15 mouse cellular contexts compared by ENCODE assay signal in genomic region chr10:117898391-117898790, GRCm38 (mm10).
"Had no signal": no experiment of that assay in that cellular context is flagged by ENCODE, and none has a peak within 500 bp of the region (broad histone marks: within the 10 kb centered on the region; RNA-seq: fewer than 3 reads in every experiment).

No protein-coding gene starts in this region.

- H3K9ac ChIP-seq: limb, embryonic 13.5 days; liver, embryonic 13.5 days; stomach, embryonic 15.5 days had no signal

- H3K9me3 ChIP-seq: limb, embryonic 13.5 days; liver, embryonic 13.5 days; stomach, embryonic 15.5 days had no signal

- ATAC-seq: midbrain, embryonic 16.5 days had no signal

- DNase-seq: kidney, adult 11 months; kidney, adult 9 months; kidney, postnatal 4 days; left cerebral cortex, postnatal 4 days; liver, embryonic 13.5 days; lung, adult 18-20 months; right cerebral cortex, postnatal 14 days; thymus, adult 2 months; thymus, postnatal 25 days had no signal

- H3K4me2 ChIP-seq: limb, embryonic 13.5 days; liver, embryonic 13.5 days; midbrain, embryonic 11.5 days; stomach, embryonic 15.5 days had no signal

- H3K4me3 ChIP-seq: layer of hippocampus, adult 2 months; limb, embryonic 13.5 days; liver, embryonic 13.5 days; stomach, embryonic 15.5 days had no signal

- H3K27me3 ChIP-seq: limb, embryonic 13.5 days; liver, embryonic 13.5 days; stomach, embryonic 15.5 days had no signal

- H3K36me3 ChIP-seq: limb, embryonic 13.5 days; liver, embryonic 13.5 days; stomach, embryonic 15.5 days had no signal

- H3K27ac ChIP-seq: kidney, postnatal 0 days; layer of hippocampus, adult 2 months; limb, embryonic 13.5 days; liver, embryonic 13.5 days; stomach, embryonic 15.5 days had no signal
